Mouse (Mus musculus) heart, embryonic 11.5 days (tissue): ENCODE results near the gene Pon2. TPM values are rescaled to one million over a fixed set of nuclear protein-coding genes. Genes with fewer than 3 reads are reported as not detected.

Experiments used
- ATAC-seq: fragments of 200-750 bp; cut with Nextera tagmentation; replicated peaks from 2 replicates; pipeline ENCODE4 v1.8.0; 2017; ENCODE audit warnings: moderate library complexity; ENCODE audit not compliant: insufficient number of reproducible peaks, low FRiP score, low TSS enrichment
- H3K27ac ChIP-seq: fragments of 300-500 bp; sonication (generic); 2 replicates; pipeline ENCODE4 v1.5.1; 2014; ENCODE audit warnings: mild to moderate bottlenecking, low read depth, low read length
- H3K27me3 ChIP-seq: fragments of 300-500 bp; sonication (generic); 2 replicates; pipeline ENCODE4 v1.6.1; 2014; ENCODE audit warnings: mild to moderate bottlenecking, low read length, mixed read lengths; ENCODE audit not compliant: control insufficient read depth, insufficient read depth
- H3K36me3 ChIP-seq: fragments of 300-500 bp; sonication (generic); 2 replicates; pipeline ENCODE4 v1.6.1; 2014; ENCODE audit warnings: mild to moderate bottlenecking, low read length, moderate library complexity, mixed read lengths; ENCODE audit not compliant: control insufficient read depth, insufficient read depth
- H3K4me1 ChIP-seq: fragments of 300-500 bp; sonication (generic); 2 replicates; pipeline ENCODE4 v1.6.1; 2014; ENCODE audit warnings: low read length; ENCODE audit not compliant: control insufficient read depth, insufficient read depth
- H3K4me2 ChIP-seq: fragments of 300-500 bp; sonication (generic); 2 replicates; pipeline ENCODE4 v1.6.1; 2014; ENCODE audit warnings: mild to moderate bottlenecking, moderate library complexity
- H3K4me3 ChIP-seq: fragments of 300-500 bp; sonication (generic); 2 replicates; pipeline ENCODE4 v1.5.1; 2014; ENCODE audit warnings: low read depth, low read length
- H3K9ac ChIP-seq: fragments of 300-500 bp; sonication (generic); 2 replicates; pipeline ENCODE4 v1.6.1; 2014; ENCODE audit warnings: mild to moderate bottlenecking, low read depth, low read length, moderate library complexity
- H3K9me3 ChIP-seq: fragments of 300-500 bp; sonication (generic); replicated peaks from 2 replicates; pipeline ENCODE4 v1.6.1; 2016; ENCODE audit warnings: low read length; ENCODE audit not compliant: control insufficient read depth
- WGBS: fragments of 180-500 bp; shearing (Covaris S2); extraction: QIAGEN DNeasy Blood & Tissue Kit; methylation state at CpG from one replicate; pipeline ENCODE4 v1.1.7; 2014; ENCODE audit not compliant: insufficient replicate concordance; 5-methylcytosine and 5-hydroxymethylcytosine counted together
- polyA plus RNA-seq: library from polyadenylated mRNA; unstranded; fragments of >200 nt; fragmentation: Nextera tagmentation; extraction: Ambion mirVana; gene quantifications from 2 replicates; pipeline ENCODE4 v1.2.1, GENCODE M21; 2014

The Pon2 gene
- polyA plus RNA-seq, 1 experiment from 2014 or later: 34.6 TPM

GRCm38 (mm10) chr6:5316630-5317029 lies 18.4 kb upstream of the Pon2 start:
- Histone ChIP-seq H3K36me3 (no peaks in the 10 kb centered on the region), H3K27ac (no peak overlapping the region), H3K9me3 (no peaks in the 10 kb centered on the region), H3K4me2 (no peak overlapping the region), H3K4me3 (no peak overlapping the region), H3K4me1 (peaks cover 6% of the 10 kb centered on the region), H3K27me3 (no peaks in the 10 kb centered on the region), H3K9ac (no peak overlapping the region)
- 91% methylated on average over 9 of the region's 9 CpGs for WGBS
- ATAC-seq: no peak

- ATAC-seq: no peak
- Histone ChIP-seq H3K36me3 (no peaks in the 10 kb centered on the region), H3K27ac (peak overlapping the region; percentile 41; the same call in 1 of the 2 replicates), H3K27me3 (no peaks in the 10 kb centered on the region), H3K4me3 (no peak overlapping the region), H3K9ac (0 out of 2 replicates have a peak overlapping the region, but pooled peaks have one; percentile 22), H3K4me1 (peaks cover 6% of the 10 kb centered on the region), H3K9me3 (no peaks in the 10 kb centered on the region), H3K4me2 (no peak overlapping the region)
- WGBS: 79% methylated on average over 3 of the region's 3 CpGs
Observed at GRCm38 (mm10) chr6:5315053-5315759, 17.0 kb upstream of the Pon2 start.

- H3K27ac ChIP-seq: no peak overlapping the region
Observed at GRCm38 (mm10) chr6:5313951-5314590, 15.8 kb upstream of the Pon2 start.

DNA sequence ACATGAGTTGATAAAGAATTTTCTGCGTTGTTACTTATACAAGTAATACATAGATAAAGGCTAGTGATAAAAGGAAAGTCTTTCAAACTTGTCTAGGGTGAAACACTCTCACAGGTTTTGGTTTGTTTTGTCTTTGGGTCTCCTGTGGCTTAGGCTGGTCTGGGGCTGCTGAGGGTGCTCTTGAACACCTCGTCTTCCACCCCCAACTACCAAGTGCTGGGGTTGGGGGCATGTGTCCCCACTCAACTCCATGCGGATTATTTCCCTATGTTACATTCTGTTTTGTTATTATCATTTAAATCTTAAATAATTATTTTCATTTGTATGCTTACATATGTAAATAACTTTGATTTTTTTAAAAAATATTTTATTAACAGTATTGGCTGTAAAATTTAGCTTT lies 12.2 kb upstream of the Pon2 start:
- Histone ChIP-seq H3K27me3 (no peaks in the 10 kb centered on the region), H3K4me2 (no peak overlapping the region), H3K4me1 (peaks cover 6% of the 10 kb centered on the region), H3K4me3 (no peak overlapping the region), H3K27ac (no peak overlapping the region), H3K9ac (no peak overlapping the region), H3K36me3 (no peaks in the 10 kb centered on the region), H3K9me3 (no peaks in the 10 kb centered on the region)
- WGBS: 79% methylated on average over 3 of the region's 3 CpGs
- ATAC-seq: no peak

More at GRCm38 (mm10) chr6:5313951-5314590, 15.8 kb upstream of the Pon2 start:
- Histone ChIP-seq H3K27me3 (no peaks in the 10 kb centered on the region), H3K36me3 (no peaks in the 10 kb centered on the region), H3K4me1 (peaks cover 6% of the 10 kb centered on the region), H3K9me3 (no peaks in the 10 kb centered on the region), H3K4me3 (no peak overlapping the region), H3K4me2 (no peak overlapping the region), H3K9ac (no peak overlapping the region)
- WGBS: 83% methylated on average over 5 of the region's 5 CpGs
- ATAC-seq: no peak

- H3K27ac ChIP-seq: no peak overlapping the region
- no peak overlapping the region for H3K4me2 ChIP-seq
- no peaks in the 10 kb centered on the region for H3K4me1 ChIP-seq
- ATAC-seq: no peak
- no peak overlapping the region for H3K4me3 ChIP-seq
- no peaks in the 10 kb centered on the region for H3K27me3 ChIP-seq
- H3K9me3 ChIP-seq: no peaks in the 10 kb centered on the region
- no peaks in the 10 kb centered on the region for H3K36me3 ChIP-seq
- WGBS: 63% methylated on average over 7 of the region's 7 CpGs
- H3K9ac ChIP-seq: no peak overlapping the region
Observed at GRCm38 (mm10) chr6:5309595-5310197, 11.4 kb upstream of the Pon2 start.

DNA sequence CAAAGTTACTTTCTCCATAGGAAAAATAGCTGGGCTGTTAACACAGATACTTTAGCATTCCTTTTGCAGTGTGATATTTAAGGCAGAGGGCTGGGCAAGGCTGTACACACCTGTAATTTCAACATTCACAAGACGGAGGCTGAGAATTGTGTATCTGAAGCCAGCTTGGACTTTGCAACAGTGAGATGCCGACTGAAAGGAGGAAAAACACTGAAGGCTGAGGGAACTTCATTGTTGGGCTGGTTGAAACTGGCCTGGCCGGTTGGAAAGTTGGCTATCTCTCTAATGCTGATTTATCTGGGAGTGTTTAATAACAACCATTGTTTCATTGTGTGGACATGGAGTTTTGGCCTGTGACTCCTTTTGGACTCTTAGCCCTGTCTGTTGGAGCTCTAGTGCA lies 7.7 kb upstream of the Pon2 start:
- no peak for ATAC-seq

DNA sequence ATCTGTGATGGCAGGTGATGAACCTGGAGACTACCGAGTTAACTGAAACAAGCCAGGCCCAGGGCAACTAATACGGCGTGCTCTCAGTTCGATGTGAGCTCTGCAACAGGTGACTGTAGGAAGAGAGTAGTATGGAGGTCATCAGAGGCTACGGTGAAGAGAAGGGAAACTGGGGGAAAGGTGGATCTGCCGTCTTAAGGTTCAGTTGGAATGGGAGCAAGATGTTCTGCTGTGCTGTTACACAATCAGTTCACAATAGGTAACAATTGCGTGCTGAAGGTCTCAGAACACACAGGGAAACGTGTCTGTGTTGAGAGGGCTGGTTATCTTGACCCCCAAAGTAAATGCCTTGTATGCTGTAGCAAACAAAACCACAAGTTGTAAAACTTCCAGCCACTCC lies 6.7 kb upstream of the Pon2 start:
- Histone ChIP-seq H3K9me3 (no peaks in the 10 kb centered on the region), H3K4me2 (no peak overlapping the region), H3K36me3 (no peaks in the 10 kb centered on the region), H3K9ac (no peak overlapping the region), H3K27me3 (no peaks in the 10 kb centered on the region), H3K27ac (no peak overlapping the region), H3K4me1 (no peaks in the 10 kb centered on the region), H3K4me3 (no peak overlapping the region)
- WGBS: 81% methylated on average over 8 of the region's 8 CpGs
- no peak for ATAC-seq

More for the DNA sequence above, 7.7 kb upstream of the Pon2 start:
- Histone ChIP-seq H3K4me3 (no peak overlapping the region), H3K27me3 (no peaks in the 10 kb centered on the region), H3K4me1 (no peaks in the 10 kb centered on the region), H3K9ac (no peak overlapping the region), H3K4me2 (no peak overlapping the region), H3K9me3 (no peaks in the 10 kb centered on the region), H3K27ac (no peak overlapping the region), H3K36me3 (no peaks in the 10 kb centered on the region)
- 71% methylated on average over 3 of the region's 3 CpGs for WGBS

DNA sequence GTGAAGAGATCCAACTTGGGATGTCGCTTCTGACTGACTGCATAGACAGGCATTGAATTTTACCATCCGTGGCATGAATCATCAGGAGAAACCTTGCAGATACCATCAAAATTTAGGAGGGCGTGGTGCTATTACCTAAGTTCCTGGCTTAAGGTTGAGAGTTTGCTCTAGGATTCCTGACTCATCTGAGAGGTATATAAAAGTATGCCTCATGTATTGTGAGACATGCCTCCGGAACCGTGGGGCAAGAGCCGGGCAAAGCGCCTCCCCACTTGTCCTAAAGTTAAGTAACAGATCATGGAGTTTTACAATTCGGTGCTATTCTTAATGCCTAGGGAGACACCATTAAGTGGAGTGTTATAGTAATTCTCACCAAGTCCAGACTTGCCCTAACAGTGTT lies 2.4 kb upstream of the Pon2 start:
- Histone ChIP-seq H3K27me3 (no peaks in the 10 kb centered on the region), H3K4me1 (no peaks in the 10 kb centered on the region), H3K9ac (no peak overlapping the region), H3K4me3 (no peak overlapping the region), H3K27ac (no peak overlapping the region), H3K4me2 (no peak overlapping the region), H3K36me3 (no peaks in the 10 kb centered on the region), H3K9me3 (no peaks in the 10 kb centered on the region)
- no peak for ATAC-seq
- WGBS: 87% methylated on average over 8 of the region's 8 CpGs
